Mouse (Mus musculus) right cerebral cortex, postnatal 14 days (tissue): ENCODE data around the gene Gabbr1.

ENCODE experiments used
- DNase-seq: peaks from one replicate; pipeline ENCODE4 v3.0.0; 2022

Gene Gabbr1

DNA sequence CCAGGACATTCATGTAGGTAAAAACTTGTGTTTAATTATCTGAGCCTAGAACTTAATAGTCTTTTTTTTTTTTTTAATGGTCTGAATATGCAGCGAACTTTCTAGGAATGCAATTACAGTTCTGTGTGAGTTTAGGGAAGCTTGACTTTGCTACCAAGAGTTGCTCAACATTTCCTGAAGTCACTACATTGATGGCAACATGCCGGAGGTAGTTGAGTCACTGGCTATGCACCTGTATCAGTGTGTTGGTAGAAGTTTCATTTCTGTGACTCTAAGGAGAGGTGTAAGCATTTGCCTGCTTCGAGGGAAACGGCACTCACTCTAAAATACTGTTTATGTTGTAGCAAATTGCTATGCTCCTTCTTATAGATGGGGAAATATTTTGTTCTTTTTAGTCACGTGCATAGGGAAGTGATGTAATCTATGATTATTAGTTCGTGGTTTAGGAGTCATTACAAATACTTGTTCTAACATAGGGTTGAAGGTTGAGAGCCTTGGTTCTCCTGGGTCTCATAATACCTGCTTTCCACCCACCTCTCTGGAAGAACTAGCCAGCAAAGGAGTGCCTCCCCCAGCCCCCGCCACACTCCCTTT, 1.0 kb upstream of the Gabbr1 start:
- DNase-seq = no peak

DNA sequence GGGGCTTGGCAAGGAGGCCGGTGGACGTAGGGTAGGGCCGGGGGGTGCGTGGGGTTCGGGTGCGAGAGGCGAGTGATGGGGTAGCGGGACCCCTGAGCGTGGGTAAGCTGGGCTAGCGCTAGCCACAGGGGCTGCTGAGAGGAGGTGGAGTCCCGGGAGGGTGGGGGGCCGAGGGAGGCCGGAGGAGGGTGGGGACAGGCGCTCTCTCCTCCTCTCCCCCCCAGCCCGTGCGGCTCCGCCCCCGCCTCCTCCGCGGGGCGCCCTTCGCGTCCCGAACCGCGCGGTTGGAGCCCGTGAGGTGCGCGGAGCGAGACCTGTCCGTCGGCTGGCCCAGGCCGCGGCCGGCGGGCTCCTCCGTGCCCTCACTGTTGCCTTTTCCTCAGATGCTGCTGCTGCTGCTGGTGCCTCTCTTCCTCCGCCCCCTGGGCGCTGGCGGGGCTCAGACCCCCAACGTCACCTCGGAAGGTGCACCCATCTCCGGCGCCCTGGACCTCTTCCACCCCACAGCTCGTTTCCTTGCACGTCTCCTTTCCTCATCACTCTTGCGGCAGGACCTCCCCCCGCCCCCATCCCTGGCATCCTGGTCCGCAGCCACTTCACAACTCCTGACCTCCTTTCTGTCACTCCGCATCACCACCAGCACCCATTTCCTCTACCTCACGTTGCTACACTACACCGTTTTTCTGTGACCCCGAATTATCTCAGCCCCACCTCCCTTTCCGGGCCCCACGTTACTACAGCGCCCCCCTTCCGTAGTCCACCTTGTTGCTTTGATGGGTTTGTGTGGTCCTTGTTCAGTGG, 746 bp downstream of the Gabbr1 start:
- DNase-seq = peak; percentile 55

DNA sequence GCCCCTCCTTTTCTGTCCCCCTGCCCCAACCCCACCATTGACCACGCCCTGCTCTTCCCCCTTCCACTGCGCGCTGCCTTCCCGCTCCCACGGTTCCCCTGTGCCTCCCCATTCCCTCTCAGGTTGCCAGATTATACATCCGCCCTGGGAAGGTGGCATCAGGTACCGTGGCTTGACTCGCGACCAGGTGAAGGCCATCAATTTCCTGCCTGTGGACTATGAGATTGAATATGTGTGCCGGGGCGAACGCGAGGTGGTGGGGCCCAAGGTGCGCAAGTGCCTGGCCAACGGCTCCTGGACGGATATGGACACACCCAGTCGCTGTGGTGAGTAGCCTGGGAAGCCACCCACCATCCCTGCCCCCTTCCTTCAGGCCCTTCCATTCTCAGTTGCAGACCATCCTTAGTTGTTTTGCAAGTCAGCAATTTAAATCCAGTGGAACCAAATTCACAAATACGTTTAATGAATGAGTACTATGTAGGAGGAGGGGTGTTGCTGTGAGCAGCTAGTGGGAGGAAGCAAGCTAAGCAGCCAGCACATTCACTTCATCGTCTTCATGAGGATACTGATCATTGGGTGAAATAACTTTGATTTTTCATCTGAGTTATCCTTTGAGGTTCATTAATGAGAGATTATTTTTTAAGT, 1.7 kb downstream of the Gabbr1 start:
- no peak for DNase-seq

DNA sequence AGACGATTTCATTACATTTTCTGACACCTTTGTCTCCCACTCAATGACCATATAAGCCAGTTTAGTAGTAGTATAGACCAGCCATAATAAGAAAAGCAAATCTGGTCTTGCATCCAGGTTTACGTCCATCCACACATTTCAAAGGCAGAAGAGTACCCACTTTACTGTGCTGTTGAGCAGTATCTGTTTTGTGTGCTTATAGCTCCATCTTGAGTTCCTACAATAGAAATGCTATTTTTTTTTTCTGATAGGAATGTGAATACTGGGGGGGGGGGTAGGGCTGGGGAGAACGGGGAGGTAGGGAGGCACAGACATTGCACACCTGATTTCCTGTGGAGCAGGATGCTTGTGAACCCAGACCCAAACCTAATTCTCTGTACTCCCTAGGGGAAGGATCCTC, 2.2 kb downstream of the Gabbr1 start:
- DNase-seq = no peak

DNA sequence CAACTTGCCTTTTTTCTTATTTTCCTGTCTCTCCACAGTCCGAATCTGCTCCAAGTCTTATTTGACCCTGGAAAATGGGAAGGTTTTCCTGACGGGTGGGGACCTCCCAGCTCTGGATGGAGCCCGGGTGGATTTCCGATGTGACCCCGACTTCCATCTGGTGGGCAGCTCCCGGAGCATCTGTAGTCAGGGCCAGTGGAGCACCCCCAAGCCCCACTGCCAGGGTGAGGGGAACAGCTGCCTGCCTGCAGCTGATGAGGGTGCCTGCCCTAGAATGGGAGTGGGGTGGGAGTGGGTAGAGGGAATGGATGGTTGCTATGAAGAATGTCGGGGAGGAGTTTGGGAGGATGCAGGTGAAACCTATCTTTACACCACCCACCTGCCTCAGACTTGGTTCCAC, 2.6 kb downstream of the Gabbr1 start:
- DNase-seq = no peak

DNA sequence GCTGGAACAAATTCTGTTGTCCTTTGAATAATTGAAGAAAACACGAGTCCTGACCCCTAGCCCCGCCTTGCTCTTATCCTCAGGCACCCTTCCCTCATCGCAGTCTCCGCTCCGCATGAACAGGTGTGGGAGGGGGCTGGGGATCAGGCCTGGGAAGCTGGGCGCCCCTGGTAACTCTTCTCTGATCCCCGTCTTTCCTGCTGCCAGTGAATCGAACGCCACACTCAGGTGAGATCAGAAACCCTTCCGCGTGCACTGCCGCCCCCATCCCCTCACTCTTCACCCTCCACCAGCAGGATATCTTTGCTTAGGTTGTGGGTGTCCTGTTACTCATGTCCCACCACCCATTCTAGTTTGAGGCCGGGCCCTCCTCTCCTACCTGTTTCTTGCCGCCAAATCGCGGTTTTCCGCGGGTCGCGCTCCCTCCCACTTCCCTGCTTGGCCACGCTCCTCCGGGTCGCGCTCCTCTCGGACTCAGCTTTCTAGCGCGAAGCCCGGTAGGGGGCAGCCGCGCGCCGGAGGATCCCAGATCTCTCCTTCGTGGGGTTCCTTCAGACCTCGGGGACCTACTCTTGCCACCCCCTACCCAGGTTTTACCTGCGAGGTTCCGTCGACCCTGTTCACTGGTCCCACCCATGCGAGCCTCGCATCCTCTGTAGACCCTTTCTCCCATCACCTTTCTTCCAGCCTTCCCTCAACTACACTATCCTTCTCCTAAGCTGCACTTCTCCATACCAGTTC, 4.0 kb downstream of the Gabbr1 start:
- DNase-seq = peak; percentile 85

DNA sequence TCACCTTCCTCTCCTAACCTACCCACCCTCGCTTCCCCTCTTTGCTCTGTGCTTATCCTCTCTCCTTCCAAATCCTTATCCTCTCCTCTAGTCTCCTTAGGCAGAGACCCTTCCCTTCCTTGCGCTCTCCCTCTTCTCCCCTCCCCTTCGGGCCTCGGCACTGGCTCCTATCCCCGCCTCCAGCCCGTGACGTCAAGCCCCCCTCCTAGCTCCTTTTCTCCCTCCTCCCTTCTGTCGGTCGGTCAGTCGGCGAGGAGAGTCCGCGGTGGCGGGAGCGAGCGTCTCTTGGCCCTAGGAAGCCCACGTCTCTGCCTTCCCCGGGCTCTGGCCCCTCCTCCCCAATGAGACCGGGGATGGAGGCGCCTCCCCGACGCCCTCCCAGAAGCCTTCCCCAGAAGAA, 4.6 kb downstream of the Gabbr1 start:
- DNase-seq = peak; percentile 93

DNA sequence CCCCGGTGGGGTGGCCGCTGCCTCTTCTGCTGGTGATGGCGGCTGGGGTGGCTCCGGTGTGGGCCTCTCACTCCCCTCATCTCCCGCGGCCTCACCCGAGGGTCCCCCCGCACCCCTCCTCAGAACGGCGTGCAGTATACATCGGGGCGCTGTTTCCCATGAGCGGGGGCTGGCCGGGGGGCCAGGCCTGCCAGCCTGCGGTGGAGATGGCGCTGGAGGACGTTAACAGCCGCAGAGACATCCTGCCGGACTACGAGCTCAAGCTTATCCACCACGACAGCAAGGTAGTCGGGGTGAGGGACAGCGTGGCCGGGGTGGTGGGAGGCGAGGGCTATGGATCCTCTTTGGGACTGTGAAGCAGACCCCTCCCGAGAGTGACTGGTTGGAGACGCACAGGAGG, 5.1 kb downstream of the Gabbr1 start:
- DNase-seq = peak; percentile 38

DNA sequence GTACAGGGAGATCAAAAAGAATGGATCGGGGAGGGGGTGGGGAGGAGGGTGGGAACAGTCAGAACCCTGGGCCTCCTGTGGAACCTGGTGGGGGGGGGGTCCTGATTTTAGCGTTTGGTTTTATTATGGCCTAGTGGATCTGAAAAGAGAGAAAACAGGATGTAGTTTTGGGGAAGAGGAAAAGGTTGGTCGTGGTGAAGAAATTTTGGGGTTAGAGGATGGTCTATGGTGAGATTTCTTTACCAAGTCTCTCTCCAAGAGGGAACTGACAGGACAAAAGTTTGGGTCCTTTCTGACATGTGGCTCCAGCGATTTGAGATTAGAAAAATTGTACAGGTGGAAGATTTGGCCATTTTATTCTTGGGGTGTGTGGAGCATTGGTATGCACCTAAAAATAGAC, 6.0 kb downstream of the Gabbr1 start:
- no peak for DNase-seq

DNA sequence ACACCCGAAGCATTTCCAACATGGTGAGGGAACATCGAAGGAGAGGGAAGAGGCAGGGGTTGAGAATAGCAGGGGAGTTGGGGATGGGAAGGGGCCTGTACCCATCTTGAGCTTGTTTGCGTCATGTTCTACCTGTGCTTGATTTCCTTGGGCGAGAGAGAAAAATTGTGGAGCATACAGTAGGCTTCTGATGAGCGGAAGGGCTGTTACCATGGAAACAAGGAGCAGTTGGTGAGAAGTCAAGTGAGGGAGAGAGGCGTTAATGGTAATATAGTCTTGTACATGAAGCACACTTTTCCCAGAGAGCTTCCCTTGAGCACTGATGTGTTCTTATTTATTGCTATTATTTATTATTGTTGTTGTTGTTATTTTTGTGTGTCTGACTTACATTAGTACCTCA, 11.2 kb downstream of the Gabbr1 start:
- no peak for DNase-seq

DNA sequence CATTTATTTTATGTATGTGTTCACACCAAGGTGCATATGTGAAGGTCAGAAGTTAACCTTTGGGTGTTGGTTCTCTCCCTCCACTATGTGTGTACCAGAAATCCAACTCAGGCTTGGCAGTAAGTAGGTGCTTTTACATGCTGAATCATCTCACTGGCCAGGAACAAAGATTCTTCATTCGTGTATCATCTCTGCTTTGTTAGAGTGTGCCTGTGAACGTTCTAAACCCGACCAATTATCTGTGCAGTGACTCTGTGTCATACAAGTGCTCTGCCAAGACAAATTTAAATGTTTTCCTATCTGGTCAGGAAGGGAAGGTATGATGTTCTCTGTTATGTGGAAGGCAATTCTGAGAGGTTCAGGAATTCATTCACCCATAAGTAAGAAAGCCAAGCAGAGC, 15.7 kb downstream of the Gabbr1 start:
- no peak for DNase-seq

DNA sequence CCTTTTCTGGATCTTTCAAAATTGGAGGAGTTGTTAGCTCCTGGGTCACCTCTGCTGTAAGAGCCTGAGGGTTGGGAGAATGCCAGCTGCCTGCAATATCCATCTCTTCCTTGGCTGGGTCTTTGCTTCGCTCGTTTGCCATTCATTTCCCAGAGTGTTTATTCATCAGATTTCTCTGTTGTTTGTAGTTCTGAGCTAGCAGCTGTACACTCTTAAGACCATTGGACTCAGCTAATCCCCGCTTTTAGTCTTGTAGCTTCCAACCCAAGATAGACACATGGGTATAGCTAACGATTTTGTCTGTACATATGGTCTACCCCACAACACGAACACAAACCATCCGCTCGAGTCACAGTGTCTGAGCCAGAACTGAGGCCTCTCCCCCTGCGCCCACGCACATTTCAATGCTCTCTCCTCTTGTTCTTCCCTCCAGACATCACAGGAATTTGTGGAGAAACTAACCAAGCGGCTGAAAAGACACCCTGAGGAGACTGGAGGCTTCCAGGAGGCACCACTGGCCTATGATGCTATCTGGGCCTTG, 16.4 kb downstream of the Gabbr1 start:
- peak; percentile 46 for DNase-seq

DNA sequence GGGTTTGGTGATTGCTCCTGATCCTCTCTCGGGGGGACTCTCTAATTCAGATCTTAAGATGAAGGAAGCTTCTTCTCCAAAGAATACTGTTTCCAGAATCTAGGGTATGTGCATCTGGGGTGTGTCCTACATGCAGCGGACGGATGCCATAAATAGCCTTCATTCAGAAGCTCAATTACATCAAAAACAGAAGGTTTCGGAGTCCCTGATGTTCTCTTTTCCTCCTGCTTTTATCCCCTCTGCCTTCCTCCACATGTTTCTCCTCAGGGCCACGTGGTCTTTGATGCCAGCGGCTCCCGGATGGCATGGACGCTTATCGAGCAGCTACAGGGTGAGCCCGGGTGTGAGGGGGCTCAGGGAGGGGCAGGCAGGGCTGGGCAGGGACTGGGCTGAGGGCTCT, 17.3 kb downstream of the Gabbr1 start:
- no peak for DNase-seq

DNA sequence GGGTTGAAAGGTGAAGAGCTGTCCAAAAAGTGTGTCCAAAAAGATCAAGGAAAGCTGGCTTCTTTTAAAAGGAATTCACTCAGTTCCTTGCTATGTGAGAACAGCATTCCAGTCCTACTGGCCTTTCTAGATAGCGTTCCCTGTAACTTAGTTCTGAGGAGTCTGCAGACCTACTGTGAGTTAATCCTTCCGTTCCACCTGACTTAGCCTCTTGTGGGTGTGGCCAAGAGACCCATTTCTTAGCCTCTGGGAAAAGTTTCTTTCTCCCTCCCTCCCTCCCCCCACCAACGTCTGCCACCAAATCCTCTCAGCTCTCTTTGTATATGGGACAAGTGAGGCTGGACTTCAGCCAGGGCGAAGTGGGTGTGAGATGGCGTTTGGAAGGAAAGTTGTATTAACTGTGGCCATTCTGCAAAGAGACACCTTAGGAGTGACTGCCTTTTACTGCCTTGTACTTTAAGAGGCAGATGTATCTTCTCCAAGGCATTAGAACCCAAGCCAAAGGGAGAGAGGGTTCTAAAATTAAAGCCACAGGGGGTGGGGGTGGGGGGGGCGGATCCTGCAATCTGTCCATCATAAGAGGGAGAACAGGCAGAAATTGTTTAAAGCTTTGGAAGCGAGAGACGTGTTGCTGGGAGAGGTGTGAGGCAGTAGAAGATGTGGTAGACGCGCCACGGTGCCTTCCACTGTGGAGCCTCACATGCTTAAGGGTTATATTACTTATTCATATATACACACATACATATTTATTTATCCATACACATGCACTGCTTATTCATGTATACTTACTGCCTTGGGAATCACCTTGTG, 18.1 kb downstream of the Gabbr1 start:
- peak; percentile 52 for DNase-seq

DNA sequence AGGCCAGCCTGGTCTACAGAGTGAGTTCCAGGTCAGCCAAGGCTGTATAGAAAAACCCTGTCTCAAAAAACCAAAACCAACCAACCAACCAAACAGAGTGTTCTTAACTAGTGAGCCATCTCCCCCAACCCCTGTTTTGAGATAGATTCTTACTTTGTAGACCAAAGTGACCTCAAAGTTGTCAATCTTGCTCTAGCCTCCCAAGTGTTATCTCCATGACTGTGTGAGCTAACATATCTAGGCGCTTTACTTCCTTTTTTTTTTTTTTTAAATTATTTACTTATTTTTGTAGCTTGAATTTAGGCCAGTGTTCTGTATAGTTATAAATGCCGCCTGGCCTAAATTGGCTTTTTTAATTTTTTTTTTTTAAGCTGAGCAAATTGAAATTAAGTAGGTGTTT, 20.2 kb downstream of the Gabbr1 start:
- DNase-seq = no peak

DNA sequence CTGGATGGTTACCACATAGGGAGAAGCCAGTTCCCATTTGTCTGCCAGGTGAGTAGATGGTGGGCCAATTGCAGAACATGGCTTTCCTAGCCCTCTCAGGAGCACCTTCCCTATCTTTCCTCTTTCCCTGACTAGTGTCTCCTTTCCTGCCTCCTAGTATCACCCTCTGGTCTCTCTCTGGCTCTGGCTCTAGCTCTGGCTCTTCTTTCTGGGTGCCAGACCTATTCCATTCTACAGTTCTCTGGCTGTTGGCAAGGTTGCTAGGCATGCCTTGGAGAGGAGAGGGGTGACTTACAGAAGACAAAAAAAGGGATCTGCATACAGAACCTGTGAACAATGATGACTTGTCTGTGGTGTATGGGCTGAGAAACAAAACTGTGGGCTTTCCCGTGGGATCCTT, 22.1 kb downstream of the Gabbr1 start:
- DNase-seq = no peak

DNA sequence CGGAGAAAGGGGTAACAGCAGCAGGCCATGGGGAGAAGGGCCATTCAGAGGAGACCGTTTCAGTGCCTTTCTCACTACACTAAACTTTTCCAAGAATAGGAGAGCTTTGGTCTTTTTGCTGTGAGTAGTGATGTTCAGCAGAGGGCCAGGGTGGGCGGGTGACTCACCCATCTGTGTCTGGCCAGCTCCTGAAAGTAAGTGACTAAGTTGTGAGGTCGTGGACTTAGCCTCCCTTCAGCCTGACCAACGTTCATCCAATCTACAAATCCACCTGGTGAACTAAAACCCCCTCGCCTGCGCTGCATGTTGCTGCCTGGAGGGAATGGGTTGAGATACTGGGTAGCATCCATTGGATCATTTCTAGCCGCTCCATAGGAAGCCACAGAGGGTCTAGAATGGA, 24.4 kb downstream of the Gabbr1 start:
- no peak for DNase-seq

DNA sequence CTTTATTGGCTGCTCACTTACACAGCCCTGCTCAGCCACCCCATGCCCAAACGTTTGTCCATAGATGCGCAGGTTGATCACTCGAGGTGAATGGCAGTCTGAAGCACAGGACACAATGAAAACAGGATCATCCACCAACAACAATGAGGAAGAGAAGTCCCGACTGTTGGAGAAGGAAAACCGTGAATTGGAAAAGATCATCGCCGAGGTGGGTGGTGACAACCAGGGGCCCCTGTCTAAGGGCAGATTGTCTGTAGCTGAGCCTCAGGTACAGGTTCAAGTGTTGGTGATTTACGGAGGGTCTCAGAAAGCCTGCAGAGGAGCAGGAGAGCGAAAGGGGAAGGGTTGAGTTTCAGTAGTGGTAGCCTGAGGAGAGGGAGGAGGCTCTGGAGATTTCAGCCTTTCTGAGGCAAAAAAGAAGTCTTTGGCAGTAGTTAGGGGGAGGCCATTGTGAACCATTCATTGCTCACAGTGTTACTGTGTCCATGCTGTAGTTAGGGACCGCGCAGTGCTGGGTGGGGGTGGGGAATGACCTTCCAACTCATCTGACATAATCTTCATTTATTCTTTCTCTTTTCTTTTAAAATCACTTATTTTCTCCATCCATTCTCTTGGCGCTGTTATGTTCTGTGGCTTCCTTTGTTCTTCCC, 26.4 kb downstream of the Gabbr1 start:
- DNase-seq = no peak

DNA sequence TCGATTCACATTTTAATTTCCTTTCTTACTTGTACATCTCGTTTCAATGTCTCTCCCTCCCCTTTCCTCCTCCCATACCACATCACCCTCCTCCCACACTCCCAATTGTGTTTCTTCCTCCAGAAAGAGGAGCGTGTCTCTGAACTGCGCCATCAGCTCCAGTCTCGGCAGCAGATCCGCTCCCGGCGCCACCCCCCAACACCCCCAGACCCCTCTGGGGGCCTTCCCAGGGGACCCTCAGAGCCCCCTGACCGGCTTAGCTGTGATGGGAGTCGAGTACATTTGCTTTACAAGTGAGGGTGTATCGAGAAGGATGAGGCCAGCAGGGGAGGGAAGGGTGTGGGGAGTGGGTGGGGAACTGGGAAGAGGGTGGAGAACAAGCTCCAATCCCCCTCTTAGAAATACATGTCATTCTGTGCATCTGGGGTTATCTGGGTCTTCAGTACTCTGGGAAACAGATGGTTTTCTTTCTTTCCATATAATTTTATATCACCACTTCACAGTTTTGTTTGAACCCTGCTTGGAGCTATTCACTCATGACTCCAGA, 27.0 kb downstream of the Gabbr1 start:
- no peak for DNase-seq

DNA sequence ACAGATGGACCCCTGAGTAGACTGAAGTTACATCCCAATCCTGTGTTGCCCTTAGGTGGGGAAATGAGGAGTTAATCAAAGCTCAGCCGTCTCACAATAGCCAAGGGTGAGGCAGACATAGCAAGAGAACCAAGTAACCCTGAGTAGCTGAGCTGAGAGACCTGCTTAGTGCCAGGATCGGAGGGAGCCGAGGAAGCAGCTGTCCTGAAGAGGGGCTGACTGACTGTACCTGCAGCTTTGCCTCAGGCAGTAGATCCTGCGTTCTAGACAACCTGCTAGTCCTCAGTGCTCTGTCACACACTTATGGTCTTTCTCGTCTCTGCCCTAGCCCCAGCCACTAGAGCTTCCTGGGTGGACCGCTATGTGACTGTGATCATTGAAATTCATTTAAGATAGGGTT, 29.4 kb downstream of the Gabbr1 start:
- no peak for DNase-seq

DNA sequence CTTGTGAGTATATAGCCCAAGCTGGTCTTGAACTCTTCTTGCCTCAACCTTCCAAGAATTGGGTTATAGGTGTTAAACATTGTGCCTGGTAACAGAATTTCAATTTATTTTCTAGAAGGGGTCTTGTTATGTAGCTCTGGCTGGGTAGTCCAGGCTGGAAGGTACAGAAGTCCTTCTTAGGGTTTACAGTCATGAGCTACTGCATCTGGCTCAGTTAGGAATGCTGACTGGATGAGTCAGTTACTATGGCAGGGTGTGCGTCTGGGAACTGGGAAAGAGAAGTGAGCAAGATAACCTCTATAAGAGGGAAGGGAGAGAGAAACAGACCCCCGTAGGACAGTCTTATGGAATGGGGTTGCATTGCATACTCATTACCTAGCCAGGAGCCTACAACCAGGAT, 30.0 kb downstream of the Gabbr1 start:
- DNase-seq = no peak

DNA sequence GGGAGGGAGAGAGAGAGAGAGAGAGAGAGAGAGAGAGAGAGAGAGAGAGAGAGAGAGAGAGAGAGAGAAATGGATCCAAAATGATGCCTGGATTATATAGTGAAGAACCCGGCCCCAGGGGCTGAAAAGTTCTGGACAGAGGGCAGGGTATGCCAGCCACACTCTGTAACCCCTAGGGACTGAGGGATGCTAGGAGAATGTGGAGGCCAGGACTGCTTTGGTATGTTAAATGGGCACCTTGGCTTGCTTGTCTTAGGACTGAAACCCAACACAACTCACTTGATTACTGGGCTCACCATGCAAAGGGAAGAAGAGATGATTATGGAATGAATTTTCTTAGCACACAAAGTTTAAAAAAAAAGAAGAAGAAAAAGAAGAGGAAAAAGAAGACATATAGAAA, 32.4 kb downstream of the Gabbr1 start:
- DNase-seq = no peak
